Mouse (Mus musculus): ENCODE measurements around the gene Zcchc3. TPM values are rescaled to one million over a fixed set of nuclear protein-coding genes. Genes with fewer than 3 reads are reported as not detected.

Gene Zcchc3
- polyA plus RNA-seq, 2 experiments from 2014 or later, result 0.70 to 0.74 TPM

DNA sequence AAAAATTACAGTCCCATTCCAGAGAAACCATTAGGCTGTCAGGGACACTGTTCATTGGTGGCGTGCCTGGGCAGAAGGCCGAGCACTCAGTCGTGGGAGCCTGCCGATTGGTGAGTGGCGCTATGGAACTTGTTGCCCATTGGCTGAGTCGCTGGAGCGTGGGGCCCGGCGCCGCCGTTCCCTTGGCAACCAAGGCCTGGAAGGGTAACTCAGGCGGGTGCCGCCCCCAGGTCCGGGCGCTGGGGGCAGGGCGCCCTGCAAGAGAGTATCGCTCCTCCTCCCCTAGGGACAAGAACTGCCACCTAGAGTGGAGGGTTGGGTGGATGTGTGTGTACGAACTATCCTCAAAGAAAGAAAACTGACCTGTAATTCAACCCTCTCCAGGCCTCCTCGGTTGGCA lies 8.7 kb downstream of the Zcchc3 start:
- peak; percentile 92 for ATAC-seq

DNA sequence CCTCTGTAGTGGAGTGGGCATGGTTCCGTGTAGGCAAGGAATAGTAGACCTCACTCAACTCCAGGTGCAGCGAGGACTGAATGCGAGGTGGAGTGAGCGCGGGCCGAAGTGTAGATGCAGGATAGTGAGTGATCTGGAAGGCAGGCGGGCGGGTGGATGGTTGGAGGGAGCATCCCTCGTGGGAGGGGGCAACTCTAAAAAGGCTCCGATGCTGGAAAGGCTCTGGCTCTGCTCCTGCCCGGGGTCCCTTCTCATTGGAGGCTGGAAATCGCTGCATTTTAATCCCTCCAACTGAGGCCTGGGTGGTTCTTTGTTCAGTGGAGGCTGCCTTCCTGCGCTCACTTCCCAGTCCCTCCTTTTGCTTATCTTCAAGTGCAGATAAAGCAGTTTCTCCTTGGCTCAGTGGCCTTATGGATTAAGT lies 15.7 kb downstream of the Zcchc3 start:
- no peak for ATAC-seq

DNA sequence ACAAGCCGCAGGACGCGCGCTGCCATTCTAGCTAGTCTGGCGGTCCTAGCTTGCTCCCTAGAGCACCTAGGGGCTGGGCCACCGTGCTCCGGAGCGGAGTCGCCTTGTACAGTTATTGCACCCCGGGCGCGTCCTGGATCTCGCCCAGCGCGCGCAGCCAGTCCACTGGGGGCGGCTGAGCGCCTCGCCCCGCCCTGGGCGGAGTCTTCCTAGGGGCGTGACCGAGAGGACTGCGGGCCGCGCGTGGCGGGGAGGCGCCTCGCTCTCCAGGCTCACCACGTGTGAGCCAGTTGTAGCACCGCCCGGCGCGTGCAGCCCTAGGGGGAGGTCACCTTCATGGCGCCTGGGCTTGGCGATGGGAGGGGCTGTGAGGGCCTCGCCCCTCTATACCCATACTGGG lies 16.1 kb downstream of the Zcchc3 start:
- ATAC-seq, result peak; percentile 75

DNA sequence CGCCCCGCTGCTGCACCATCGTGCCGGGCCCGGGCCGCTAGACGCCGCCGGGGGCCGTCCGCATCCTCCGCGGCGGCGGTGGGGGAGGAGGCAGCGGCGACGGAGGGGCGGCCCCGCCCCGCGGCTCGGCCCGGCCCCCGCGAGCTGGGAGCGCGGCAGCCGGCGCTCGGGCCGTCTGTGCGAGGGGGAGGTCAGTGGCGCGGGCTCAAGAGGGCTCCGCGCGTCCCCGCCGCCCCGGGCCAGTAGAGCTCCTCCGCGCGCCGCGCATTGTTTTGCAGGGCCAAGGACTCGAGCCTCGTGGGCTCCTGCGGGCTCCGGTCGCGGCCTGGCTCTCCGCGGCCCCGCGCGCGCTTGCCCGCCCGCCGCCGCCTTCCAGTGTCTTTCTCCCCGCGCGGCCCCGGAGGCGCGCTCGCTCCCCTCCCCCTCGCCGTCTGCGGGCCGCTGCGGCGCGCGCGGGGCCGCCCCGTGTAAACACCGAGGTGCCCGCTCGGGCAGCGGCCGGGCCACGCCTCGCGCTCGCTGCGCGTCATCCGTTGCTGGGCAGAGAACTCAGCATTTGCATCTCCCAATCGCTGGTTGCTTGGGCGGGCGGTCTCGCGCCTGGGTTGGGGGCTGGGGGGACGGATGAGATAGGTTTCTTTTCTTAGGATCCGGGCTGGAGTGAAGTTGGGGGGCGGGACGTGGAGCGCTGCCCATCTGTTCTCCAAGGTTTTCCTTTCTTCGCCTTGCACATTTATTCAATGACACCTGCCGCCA lies 17.0 kb downstream of the Zcchc3 start, which contains the start of gene Sox12:
Gene Sox12 (minus strand): TSS at position 384 of the 756 bp plus-strand sequence.
- peak; percentile 70 for ATAC-seq

DNA sequence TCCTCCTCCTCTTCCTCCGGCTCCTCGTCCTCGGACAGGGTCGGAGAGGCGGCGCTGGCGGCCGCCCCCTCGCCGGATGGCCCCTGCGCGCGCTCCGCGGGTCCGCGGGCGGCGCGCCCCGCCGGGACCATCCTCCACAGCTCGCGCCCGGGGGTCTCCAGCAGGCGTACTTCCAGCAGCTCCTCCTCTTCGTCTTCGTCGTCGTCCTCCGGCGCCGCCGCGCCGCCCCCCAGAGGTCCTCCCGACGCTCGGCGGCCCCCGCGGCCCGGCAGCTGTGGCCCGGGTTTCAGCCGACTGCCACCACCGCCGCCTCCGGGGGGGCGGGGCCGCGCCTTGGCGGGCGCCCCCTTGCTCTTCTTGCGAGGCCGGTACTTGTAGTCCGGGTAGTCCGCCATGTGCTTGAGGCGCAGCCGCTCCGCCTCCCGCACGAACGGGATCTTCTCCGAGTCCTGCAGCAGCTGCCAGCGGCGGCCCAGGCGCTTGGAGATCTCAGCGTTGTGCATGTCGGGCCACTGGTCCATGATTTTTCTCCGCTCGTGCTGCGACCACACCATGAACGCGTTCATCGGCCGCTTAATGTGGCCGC lies 17.7 kb downstream of the Zcchc3 start:
- peak; percentile 17 for ATAC-seq

DNA sequence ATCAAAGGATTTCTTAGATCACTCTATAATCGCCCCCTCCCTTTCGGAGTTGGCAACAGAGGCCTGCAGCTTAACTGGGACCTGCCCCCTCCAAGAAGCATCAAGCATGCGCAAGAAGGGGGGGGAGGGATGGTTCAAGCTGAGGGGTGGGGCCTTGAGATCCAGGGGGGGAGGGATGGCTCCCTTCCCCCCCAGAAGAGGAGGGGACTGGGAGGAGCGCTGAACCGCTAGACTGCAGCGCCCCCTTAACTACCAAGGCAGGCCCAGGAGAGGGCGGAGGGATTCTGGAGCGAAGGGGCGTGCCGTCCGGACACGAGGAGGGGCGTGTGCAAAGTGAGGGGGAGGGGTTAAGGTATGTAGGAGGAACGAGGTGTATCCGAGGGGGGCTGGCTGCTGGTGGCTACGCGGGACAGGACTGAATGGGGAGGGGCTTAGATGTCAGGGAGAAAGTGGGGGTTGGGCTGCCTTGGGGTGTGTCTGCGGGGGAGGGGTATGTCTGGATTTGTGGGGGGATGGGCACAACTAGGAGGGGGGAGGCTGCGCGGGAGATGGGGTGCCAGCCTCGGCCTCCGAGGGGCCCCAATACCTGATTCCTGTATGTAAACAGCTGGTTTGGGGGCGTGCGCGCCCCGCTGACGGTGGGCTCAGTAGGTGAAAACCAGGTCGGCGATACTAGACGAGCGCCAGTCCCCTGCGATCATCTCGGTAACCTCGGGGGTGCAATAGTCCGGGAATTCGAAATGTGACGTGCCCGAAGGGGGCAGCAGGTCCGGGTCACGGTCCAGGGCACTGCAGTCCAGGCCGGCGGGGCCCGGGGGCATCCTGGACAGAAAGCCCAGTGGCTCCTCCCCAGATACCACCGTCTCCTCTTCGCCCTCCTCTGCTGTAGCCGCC lies 18.5 kb downstream of the Zcchc3 start:
- ATAC-seq, result no peak

DNA sequence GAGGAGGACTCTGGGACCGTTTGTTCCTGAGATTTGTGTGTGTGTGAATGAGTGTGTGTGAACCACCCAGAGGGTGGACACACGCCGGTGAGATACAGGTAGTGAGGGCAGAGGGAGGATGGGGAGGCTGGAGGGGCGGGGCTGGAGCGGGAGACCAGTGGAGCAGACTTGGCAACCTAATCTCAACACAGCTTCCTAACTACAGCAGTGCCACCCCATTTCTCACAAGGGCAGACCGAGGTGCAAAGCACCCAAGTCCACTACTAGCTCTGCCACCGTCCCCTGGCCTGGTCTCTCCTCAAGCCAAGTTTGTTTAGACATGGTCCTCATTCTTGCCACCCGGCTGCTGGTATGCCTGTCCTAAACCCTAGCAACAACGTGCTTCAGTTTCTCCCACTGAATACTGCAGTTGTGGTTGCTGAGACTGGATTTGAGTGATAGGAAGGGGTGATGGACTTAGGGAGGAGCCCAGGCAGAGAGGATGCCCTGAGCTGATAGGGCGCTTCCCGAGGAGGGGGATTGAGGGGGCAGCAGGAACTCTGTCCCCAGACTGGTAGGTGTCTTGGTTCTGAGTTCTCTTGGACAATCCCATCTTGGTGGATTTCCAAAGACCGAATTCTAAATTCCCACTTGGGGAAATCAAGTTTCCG lies 19.4 kb downstream of the Zcchc3 start:
- no peak for ATAC-seq

DNA sequence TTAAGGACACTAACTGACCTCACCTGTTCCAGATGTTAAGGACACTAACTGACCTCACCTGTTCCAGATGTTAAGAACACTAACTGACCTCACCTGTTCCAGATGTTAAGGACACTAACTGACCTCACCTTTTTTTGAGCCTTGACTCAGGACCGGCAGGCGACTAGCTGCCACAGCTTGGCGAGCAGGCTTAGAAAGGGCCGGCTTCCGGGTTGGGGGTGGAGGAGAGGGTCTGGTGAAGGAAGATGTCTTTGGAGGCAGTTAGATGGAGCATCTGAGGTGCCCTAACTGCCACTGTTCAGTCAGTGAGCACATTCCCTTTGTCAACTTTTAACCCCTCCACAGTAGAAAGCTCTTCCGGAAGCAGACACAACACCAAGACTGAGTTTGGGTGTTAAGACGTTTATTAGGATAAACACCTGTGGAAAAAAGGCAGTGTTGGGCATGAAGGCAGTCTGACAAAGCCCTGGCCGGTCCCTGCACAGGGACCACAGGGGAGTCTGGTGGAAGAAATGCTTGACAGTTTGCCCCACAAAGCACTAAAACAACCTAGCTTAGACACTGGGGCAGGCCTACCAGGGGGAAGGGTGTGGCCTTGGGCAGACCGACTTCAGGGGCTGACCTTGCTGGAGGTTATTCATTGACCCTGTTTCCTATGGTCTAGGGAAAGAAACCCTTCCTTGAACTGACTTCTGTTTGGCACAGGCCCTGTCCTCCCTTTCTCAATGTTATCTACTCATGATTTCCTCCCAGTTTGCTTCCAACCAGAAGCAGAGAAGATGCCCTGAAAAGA lies 21.4 kb downstream of the Zcchc3 start:
- ATAC-seq, result no peak

DNA sequence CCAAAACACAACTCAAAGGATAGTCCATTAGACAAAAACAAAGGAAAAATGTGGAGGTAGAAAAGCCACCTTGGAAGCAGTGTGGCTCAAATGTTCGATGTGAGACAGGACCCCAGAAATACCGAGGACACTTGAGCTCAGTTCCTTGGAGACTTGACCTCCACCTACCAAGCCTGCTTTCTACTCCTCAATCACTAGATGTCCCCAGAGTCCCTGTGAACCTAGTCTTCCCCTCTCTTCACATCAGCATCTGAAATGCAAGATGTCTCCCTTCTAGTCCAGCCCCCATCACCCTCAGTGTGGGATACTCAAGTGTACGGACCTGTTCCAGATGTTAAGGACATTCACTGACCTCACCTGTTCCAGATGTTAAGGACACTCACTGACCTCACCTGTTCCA lies 22.0 kb downstream of the Zcchc3 start:
- ATAC-seq, result peak; percentile 34

DNA sequence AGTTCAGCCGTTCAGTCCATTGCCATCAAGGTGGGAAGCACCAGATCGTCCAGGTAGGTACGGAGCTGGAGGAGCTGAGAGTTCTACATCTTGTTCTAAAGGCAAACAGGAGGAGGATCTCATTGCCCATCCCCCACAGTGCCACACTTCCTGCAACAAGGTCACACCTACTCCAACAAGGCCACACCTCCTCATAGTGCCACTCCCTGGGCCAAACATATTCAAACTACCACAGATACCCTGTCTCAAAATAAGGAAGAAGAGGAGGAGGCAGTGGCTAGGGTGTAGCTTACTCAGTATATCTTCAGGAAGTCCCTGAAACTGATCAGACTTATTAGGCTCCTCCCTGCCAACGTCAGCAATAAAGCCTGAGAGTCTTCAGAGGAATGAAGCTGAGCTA lies 30.6 kb downstream of the Zcchc3 start:
- ATAC-seq, result no peak

DNA sequence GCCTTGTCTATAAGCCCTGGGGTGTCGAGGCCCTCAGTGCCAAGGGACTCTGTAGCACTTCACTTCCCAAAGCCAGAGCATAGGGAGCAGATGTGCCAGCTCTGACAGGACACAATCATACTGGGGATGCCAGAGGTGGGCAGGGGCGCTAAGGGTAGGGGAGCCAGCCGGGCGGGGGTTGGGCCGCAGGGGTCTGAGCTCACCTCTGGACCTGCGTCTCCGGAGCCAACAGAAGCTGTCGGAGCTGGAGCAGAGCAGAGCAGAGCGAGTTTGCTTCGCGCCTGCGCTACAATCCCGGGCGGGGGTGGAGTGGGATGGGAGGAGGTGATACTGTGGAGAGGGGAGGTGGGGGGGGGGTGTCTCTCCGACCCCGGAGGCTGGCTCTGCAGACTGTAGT lies 38.5 kb downstream of the Zcchc3 start, which contains the start of gene Nrsn2:
Gene Nrsn2 (minus strand): TSS at position 294 of the 397 bp plus-strand sequence.
- ATAC-seq, result no peak

DNA sequence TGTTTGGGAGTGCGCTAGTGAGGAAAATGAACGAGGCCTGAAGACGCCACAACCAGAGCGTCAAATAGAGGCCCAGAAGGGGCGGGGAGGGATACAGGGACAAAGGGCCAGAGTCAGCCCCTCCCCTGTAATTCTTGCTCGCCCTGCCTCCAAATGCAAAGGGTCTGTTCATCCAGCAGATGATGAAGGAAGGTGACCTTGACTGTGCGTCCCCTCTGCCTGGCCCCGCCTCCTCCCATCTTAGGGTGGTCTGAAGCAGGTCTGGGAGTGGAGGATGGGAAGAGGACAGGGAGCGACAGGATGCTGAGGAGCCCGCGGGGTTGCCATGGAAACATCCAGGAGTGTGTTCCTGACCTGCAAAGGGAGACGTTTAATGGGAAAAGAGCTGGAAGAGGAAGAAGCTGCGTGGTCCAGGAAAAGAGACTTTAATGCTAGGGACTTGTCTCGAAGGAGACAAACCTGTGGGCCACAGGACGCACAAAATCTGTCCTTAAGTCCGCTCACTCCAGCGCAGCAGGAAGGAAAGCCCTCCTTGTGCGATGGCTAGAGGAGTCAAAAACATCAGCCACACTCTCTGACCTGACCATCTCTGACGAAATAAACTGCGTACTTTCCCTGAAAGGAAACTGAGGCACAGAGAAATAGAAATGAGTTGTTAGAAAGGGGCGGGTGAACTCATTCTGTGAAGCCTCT lies 39.0 kb downstream of the Zcchc3 start:
- no peak for ATAC-seq

DNA sequence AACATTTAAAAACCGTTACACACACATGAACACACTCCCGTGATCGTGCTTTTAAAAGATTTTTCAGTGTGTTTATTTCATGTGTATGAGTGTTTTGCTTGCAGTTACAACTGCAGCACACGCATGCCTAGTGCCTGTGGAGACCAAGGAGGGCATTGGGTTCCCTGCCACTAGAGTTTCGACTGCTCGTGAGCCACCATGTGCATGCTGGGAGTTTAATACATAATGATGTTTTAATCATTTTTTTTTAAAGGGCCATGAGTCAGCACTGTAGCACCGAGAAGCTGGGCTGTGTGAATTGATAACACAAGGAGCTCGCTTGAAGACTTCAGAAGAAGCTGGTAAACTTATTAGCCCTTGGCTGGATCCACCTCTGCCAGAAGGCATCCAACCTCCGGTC lies 41.3 kb downstream of the Zcchc3 start:
- no peak for ATAC-seq

DNA sequence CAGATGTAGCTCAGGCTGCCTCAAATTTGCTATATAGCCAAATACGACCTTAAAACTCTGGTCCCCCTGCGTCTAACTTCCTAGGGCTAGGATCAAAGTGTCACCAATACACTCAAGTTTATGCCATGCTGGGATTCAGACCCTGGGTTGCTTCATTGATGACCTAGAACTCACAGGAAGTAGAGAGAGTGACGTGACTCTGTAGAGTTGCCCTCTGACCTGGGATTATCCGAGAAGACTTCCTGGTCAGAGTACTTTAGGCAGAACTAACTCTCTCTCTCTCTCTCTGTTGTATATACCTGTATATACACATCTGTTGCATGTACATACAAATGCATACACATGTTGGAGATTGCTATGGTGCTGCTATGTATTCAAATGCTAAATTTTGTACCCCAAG lies 42.2 kb downstream of the Zcchc3 start:
- no peak for ATAC-seq

DNA sequence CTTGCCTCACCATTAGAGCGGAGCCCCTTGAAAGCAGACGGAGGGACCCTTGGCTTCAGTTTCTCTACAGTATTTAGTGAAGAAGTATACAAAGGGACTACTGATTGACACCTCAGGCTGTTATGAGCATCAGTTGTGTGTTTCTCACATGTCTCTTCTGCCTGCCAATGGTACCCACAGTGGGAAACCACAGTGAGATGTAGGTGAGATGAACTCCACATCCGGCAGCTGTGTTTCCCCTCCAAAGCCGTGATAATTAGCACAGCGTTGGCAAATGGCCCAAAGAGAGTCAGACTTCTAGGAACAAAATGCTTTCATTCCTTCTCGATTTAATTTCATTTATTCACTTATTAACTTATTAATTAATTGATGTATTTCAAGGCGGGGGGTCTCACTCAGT lies 42.7 kb downstream of the Zcchc3 start:
- peak; percentile 97 for ATAC-seq

DNA sequence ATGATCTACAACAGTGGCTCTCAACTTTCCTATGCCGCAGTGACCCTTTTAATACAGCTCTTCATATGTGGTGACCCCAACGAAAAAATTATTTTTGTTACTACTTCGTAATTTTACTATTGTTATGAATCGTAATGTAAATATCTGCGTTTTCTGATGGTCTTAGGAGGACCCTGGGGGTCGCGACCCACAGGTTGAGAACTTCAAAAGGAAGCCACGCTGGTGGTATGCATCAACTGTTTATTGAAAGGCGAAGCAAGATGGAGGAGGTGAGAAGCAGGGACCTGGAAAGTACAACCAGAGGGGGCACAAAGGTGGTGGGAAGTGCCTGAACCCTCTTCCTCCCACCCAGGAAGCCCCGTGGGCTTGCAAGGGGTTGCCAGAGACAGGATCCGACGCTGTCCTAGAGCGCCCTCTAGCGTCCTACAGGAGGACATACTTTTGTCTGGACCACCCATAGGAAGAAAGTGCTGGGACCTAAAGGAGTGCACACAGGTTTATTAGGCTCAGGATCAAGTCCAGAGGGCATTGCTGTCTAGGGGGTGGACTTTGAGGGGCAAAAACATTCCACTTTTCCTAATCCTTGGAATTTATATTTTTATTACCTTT lies 46.2 kb downstream of the Zcchc3 start:
- peak; percentile 45 for ATAC-seq

DNA sequence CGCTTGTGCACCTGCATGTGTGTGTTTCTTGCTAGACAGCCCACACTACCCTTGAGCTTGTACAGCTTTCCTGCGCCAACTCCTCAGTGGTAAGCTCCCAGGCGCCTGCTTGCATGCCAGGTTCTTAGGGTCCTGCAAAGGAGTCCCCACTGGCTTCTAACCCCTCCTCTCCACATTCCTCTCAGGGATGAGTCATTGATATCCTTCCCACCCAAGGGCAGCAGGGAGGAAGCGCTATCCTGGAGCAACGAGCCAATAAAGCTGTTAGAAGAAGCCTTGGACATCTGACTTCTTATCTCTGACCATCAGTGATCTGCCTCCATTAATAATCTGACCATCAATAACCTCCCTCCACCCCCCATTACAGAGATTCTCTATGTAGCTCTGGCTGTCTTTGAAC lies 46.9 kb downstream of the Zcchc3 start:
- ATAC-seq, result no peak

DNA sequence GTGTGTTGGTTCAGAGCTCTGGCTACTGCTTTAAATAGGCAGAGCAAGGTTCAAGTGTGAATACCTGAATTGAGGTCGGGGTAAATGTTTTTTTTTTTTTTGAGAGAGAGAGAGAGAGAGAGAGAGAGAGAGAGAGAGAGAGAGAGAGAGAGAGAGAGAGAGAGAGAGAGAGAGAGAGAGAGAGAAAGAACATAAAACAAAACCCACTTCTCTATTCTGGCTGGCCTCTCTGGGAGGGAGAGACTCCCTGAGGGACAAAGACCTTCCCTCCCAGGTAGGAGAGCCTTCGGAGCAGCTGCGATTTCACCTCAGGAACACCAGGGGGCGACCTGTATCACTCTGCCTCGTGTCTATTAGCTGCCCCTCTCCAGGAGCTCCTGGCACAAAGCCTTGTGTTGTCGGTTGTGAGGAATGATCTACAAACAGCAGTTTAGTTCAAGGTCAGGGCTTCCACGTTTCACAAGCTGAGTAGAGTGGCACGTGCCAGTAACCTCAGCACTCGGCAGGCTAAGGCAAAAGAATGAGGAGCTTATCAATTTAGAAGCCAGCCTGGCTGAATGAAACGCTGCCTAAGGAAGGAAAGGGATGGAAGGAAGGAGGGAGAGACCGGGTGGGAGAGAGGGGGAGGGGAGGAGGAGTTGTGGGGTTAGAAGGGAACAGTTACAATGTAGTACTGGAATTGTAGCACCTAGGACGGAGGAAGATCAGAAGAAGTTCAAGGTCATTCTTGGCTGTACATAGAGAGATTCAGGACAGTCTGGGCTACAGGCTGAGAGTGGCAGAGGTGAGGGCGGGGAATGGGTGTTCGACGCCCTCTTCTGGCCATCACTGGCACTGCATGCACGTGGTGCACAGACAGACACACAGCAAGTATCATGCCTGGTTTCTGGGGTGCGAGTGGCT lies 51.3 kb downstream of the Zcchc3 start:
- ATAC-seq, result peak; percentile 55
